ENCODE assay signal across 9 mouse cellular contexts in the genomic region with DNA sequence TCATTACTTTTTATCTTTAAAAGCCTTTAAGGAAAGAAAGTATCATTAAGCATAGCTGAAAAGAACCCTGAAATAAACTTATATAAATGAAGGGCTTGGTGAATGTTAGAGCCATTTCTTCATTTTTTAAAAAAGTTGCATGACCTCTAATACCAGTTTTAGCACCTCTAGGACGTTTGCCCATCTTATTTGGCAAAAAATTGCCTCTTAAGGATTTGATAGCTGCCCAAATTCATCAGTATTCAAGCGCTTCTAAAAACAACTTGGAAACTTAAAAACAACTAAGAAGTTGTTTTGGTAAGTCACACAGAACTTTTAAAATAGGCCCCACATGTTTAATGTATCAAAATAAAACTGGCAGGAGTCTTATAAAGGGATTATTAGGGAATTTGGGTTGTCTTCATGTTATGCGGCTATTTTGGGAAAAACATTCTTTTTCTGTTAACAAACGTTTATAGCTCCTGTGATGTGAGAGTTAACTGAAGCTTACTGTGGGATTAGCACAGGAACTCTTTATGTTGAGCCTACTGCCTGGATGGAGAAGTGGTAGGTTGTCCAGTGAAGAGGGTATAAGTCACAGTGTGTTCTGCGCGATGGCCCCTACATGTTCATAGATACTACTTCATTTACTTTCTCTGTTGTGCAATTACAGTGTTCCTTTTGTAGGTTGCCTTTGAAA. TPM values are rescaled to one million over a fixed set of nuclear protein-coding genes. Genes with fewer than 3 reads are reported as not detected.
DNase-seq lines count a peak whose midpoint lies in the region; ATAC-seq and TF ChIP-seq lines count a peak whose summit lies in the region.
"Had no signal": no experiment of that assay in that cellular context is flagged by ENCODE, and none has a peak within 500 bp of the region (broad histone marks: within the 10 kb centered on the region; RNA-seq: fewer than 3 reads in every experiment).

No protein-coding gene starts in this region.

- DNase-seq in heart, embryonic 10.5 days (ENCODE audit: low spot score) = peak; percentile 16
- DNase-seq in heart, adult 8-10 months (ENCODE audit: low spot score) = no peak
- DNase-seq in CH12.LX (ENCODE audit: extremely low read depth) = no peak
- DNase-seq in B cell, adult 2 months = no peak
- DNase-seq in layer of hippocampus, adult 9-10 months (ENCODE audit: low spot score) = no peak
- DNase-seq in frontal cortex, postnatal 14 days (ENCODE audit: low spot score in 2 of 2) = no peak

- H3K27ac ChIP-seq in heart, embryonic 10.5 days = peak overlapping the region; percentile 98; the same call in 1 of the 2 replicates
- H3K27ac ChIP-seq in CH12.LX (ENCODE audit: insufficient read depth, low read depth) = no peak overlapping the region
- no peak overlapping the region for H3K27ac ChIP-seq in forebrain, embryonic 15.5 days (replicated peaks)
- H3K27ac ChIP-seq in liver, embryonic 15.5 days (replicated peaks) = peak overlapping the region; percentile 53; the same call in 1 of the 2 replicates

- peak overlapping the region; percentile 81 for H3K4me2 ChIP-seq in CH12.LX (ENCODE audit: insufficient read depth, low read depth, poor library complexity, severe bottlenecking)
- H3K4me2 ChIP-seq in forebrain, embryonic 15.5 days (replicated peaks) = peak overlapping the region; percentile 63
- peak overlapping the region; percentile 74 for H3K4me2 ChIP-seq in liver, embryonic 15.5 days

- H3K9ac ChIP-seq in CH12.LX (ENCODE audit: insufficient read depth, low read depth) = peak overlapping the region; percentile 89; the same call in 1 of the 2 replicates
- peak overlapping the region; percentile 95 for H3K9ac ChIP-seq in forebrain, embryonic 15.5 days (replicated peaks)
- H3K9ac ChIP-seq in liver, embryonic 15.5 days = peak overlapping the region; percentile 99

- H3K4me3 ChIP-seq in heart, embryonic 10.5 days = peak overlapping the region; percentile 98
- peak overlapping the region; percentile 74 to 97 (median 93) for H3K4me3 ChIP-seq in CH12.LX (replicated peaks in 1 of 3; ENCODE audit: low read depth in 2 of 3, low read length in 2 of 3, poor library complexity in 1 of 3)
- peak overlapping the region; percentile 81 for H3K4me3 ChIP-seq in forebrain, embryonic 15.5 days
- peak overlapping the region; percentile 99 for H3K4me3 ChIP-seq in liver, embryonic 15.5 days (replicated peaks)

- in situ Hi-C loops in CH12.LX (cut with MboI; ENCODE audit: low pct_ligation_motif_present, low pct_unique_long_range_greater_than_20kb, low sequenced_read_pairs) = no loop called here

- no peaks in the 10 kb centered on the region for H3K36me3 ChIP-seq in heart, embryonic 10.5 days
- peaks cover 0 to 7% of the 10 kb centered on the region in 2 experiments for H3K36me3 ChIP-seq in CH12.LX (replicated peaks in 1 of 2; ENCODE audit: control insufficient read depth in 1 of 2, insufficient read depth in 1 of 2, low read length in 1 of 2)
- H3K36me3 ChIP-seq in forebrain, embryonic 15.5 days = no peaks in the 10 kb centered on the region
- H3K36me3 ChIP-seq in liver, embryonic 15.5 days (replicated peaks) = 0 out of 2 replicates have a peak, but pooled peaks cover 6% of the 10 kb centered on the region

- dilution Hi-C loops in CH12.LX (cut with MboI; ENCODE audit: extremely low pct_ligation_motif_present, extremely low pct_unique_long_range_greater_than_20kb, low sequenced_read_pairs) = no loop called here

- WGBS in heart, embryonic 10.5 days = 30% methylated on average over 6 of the region's 6 CpGs
- WGBS in forebrain, embryonic 15.5 days = 27% methylated on average over 6 of the region's 6 CpGs
- 13% methylated on average over 6 of the region's 6 CpGs for WGBS in liver, embryonic 15.5 days (ENCODE audit: insufficient replicate concordance)

- H3K4me1 ChIP-seq in heart, embryonic 10.5 days = peaks cover 16% of the 10 kb centered on the region
- H3K4me1 ChIP-seq in CH12.LX (ENCODE audit: control insufficient read depth in 1 of 2, insufficient read depth in 2 of 2) = peaks cover 5 to 36% of the 10 kb centered on the region in 2 experiments; a peak in 3 of 4 replicates
- peaks cover 32% of the 10 kb centered on the region for H3K4me1 ChIP-seq in forebrain, embryonic 15.5 days
- H3K4me1 ChIP-seq in liver, embryonic 15.5 days (replicated peaks) = peaks cover 45% of the 10 kb centered on the region

- TF ChIP-seq RAD21 in CH12.LX (IDR thresholded peaks at IDR 0.05; ENCODE audit: low read depth, low read length) = no peak

- H3K9me3 ChIP-seq in heart, embryonic 10.5 days = no peaks in the 10 kb centered on the region
- H3K9me3 ChIP-seq in CH12.LX (replicated peaks; ENCODE audit: low read length) = no peaks in the 10 kb centered on the region
- no peaks in the 10 kb centered on the region for H3K9me3 ChIP-seq in forebrain, embryonic 15.5 days
- no peaks in the 10 kb centered on the region for H3K9me3 ChIP-seq in liver, embryonic 15.5 days (replicated peaks)

- peaks cover 43% of the 10 kb centered on the region for H3K79me2 ChIP-seq in CH12.LX (replicated peaks; ENCODE audit: control insufficient read depth, extremely low read depth, insufficient read depth, poor library complexity, severe bottlenecking)

- TF ChIP-seq EP300 in CH12.LX (IDR thresholded peaks at IDR 0.05; ENCODE audit: low read length) = no peak

- H3K27me3 ChIP-seq in heart, embryonic 10.5 days (ENCODE audit: insufficient read depth, poor library complexity, severe bottlenecking) = no peaks in the 10 kb centered on the region
- no peaks in the 10 kb centered on the region for H3K27me3 ChIP-seq in CH12.LX (replicated peaks)
- no peaks in the 10 kb centered on the region for H3K27me3 ChIP-seq in forebrain, embryonic 15.5 days
- no peaks in the 10 kb centered on the region for H3K27me3 ChIP-seq in liver, embryonic 15.5 days
- H3K27me3 ChIP-seq: Patski had no signal

- ATAC-seq in forebrain, embryonic 15.5 days (replicated peaks) = no peak
- no peak for ATAC-seq in liver, embryonic 15.5 days (ENCODE audit: insufficient read depth)
- ATAC-seq: Patski had no signal

- TF ChIP-seq CTCF in CH12.LX (conservative IDR thresholded peaks at IDR 0.05 in 1 of 2, IDR thresholded peaks at IDR 0.05 in 1 of 2; ENCODE audit: low read depth in 2 of 2, low read length in 2 of 2) = no peak

- no peak for TF ChIP-seq POLR2A in CH12.LX (IDR thresholded peaks at IDR 0.05; ENCODE audit: low read depth, low read length)

TF ChIP-seq in CH12.LX, 34 proteins besides CTCF, POLR2A, EP300 and RAD21:
- TF ChIP-seq UBTF (IDR thresholded peaks at IDR 0.05; ENCODE audit: low read depth, low read length) = no peak
- TF ChIP-seq TCF12 (IDR thresholded peaks at IDR 0.05; ENCODE audit: low read depth, low read length) = no peak
- TF ChIP-seq TBP (conservative IDR thresholded peaks at IDR 0.05; ENCODE audit: low read depth, low read length) = no peak
- TF ChIP-seq CHD1 (IDR thresholded peaks at IDR 0.05; ENCODE audit: low read depth, low read length) = no peak
- no peak for TF ChIP-seq KAT2A (IDR thresholded peaks at IDR 0.05; ENCODE audit: insufficient replicate concordance, low read length)
- no peak for TF ChIP-seq MAX (IDR thresholded peaks at IDR 0.05; ENCODE audit: low read length)
- TF ChIP-seq BHLHE40 (IDR thresholded peaks at IDR 0.05; ENCODE audit: low read depth, low read length) = no peak
- no peak for TF ChIP-seq ETS1 (conservative IDR thresholded peaks at IDR 0.05; ENCODE audit: low read depth, low read length)
- TF ChIP-seq NRF1 (IDR thresholded peaks at IDR 0.05; ENCODE audit: low read depth, low read length) = no peak
- no peak for TF ChIP-seq IRF4 (IDR thresholded peaks at IDR 0.05; ENCODE audit: low read depth, low read length)
- no peak for TF ChIP-seq USF2 (conservative IDR thresholded peaks at IDR 0.05; ENCODE audit: low read depth, low read length)
- no peak for TF ChIP-seq SIN3A (IDR thresholded peaks at IDR 0.05; ENCODE audit: low read length)
- TF ChIP-seq POLR2AphosphoS2 (IDR thresholded peaks at IDR 0.05; ENCODE audit: low read depth, low read length) = no peak

RNA-seq across cellular contexts. Expression of gene Ppm1b, which starts 2.6 kb away (rescaled TPM):
- polyA plus RNA-seq in heart, embryonic 10.5 days (2016; fragmentation: Nextera tagmentation; extraction: Ambion mirVana) = 59.5 and 74.3 TPM in 2 replicates
- 100 to 1,000 TPM; 114 to 144 (median 130) TPM for total RNA-seq in heart, adult 8-10 months (2022)
- total RNA-seq in CH12.LX (2012; rRNA removed) (33.2 and 37.7 TPM in 2 replicates), CH12.LX (2014; rRNA removed) (39.5 and 39.9 TPM in 2 replicates)
- 47.8 and 49.6 TPM in 2 replicates for polyA plus RNA-seq in CH12.LX (2012; ENCODE audit: insufficient read length, low read depth)
- polyA plus RNA-seq in forebrain, embryonic 15.5 days (2015; fragmentation: Nextera tagmentation; extraction: Ambion mirVana) = 98.2 and 105 TPM in 2 replicates
- polyA plus RNA-seq in liver, embryonic 15.5 days (2015; fragmentation: Nextera tagmentation; extraction: Ambion mirVana) = 52.7 and 58.7 TPM in 2 replicates

Comparison
In these comparisons a context has a peak if more than half of its experiments do, and no peak if none do; other contexts are left out.
1. H3K27ac ChIP-seq: peak in heart, embryonic 10.5 days (single experiment) and liver, embryonic 15.5 days (single experiment); none in CH12.LX (single experiment) and forebrain, embryonic 15.5 days (single experiment).
2. Peak in every context shown above with its lines, with median percentiles within 50 percentile points of each other: H3K4me3 ChIP-seq, H3K4me2 ChIP-seq and H3K9ac ChIP-seq.